Mouse (Mus musculus): ENCODE measurements around the gene Prkd2.

Prkd2 gene

DNA sequence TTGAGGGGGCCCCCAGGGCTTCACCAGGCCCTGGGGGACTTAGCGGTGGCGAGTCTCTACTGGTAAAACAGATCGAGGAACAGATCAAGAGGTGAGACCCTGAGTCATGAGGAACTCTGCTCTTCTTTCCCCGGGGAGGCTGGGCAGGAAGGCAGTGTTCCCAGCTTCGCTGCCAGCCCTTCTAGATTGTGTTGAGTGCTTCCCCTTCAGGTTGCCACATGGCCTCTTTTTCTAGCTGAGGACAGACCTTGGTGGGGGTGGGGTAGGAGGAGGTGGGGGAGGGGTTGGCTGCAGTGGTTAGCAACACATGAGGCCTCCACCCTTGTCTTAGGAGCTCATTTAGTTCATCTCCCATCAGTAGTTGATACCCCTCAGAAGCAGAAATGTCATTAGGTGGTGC is 16.1 kb upstream of the Prkd2 start:
- in situ Hi-C loops (cut with MboI, MseI) = no loop called here

DNA sequence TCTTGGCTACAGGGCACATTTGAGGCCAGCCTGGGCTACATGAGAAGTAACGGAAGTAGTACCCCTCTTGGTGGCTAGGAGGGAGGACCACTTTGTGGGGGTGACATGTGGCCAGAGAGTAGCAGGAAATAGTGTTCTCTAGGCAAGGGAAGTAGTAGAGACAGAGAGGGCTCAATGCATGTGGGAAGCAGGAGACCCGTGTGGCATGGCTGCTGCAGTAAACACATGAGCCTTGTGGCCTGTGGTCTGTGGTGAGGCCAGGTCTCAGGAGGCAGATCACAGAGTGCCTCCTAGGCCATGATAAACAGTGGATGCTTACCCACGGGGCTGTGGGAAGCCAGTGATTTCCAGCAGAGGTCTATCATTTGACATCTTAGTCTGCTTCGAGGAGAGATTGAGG is 15.4 kb upstream of the Prkd2 start:
- in situ Hi-C loops (cut with MboI, MseI) = no loop called here

DNA sequence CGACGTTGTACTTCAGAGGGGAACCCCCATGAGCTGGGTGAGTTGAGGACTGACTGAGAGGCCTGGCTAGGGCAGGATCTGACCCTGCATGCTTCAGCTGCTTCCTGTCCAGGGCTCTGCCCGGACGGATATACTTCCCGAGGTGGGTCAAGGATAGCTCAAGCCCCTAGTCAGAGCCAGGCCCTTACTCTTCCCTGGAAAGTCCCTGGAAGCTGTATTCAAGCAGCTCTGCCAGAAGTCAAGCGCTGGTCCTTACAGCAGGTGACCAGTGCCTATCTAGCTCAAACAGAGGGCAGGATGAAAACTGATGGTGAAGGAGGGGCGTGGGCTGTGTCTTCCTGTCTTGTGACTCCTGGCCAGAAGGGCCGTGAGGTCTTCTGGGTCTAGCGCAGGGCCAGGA is 12.3 kb upstream of the Prkd2 start:
- in situ Hi-C loops (cut with MboI, MseI) = no loop called here

DNA sequence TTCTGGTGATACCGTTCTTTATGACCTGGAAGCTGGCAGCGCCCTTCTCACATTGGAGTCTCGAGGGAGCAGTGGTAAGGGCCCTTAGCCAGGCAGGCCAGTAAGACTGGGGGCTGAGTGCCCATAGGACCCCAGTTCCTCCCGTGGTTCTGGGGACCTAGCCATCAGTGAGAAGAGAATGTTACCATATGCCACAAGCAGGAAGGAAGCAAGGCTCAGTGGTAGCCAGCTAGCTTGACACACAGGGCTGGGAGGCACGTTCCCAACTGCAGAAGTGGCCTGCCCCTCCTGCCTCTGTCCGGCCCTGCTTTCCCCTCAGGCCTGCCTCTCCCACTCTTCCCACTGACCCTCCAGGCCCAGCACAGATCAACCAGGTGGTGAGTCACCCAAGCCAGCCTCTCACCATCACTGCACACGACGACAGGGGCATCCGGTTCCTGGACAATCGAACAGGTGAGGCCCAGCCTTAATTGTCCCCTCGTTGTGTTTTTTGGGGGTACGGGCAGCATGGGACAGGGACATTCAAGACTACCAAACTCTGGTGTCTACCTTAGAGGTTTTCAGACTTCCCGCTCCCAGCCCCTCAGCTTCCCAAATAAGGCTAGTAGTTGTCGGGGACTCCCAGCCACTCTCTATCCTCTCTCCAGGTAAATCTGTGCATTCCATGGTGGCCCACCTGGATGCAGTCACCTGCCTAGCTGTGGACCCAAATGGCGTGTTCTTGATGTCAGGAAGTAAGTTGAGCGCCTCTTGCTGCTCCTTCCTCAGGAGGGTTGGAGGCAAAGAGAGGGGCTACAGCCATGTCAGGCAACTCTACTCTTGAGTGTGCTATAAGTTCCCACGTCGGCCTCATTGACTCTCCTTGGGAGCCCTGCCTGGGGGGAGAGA is 4.5 kb upstream of the Prkd2 start:
- in situ Hi-C loops (cut with MboI, MseI) = no loop called here

DNA sequence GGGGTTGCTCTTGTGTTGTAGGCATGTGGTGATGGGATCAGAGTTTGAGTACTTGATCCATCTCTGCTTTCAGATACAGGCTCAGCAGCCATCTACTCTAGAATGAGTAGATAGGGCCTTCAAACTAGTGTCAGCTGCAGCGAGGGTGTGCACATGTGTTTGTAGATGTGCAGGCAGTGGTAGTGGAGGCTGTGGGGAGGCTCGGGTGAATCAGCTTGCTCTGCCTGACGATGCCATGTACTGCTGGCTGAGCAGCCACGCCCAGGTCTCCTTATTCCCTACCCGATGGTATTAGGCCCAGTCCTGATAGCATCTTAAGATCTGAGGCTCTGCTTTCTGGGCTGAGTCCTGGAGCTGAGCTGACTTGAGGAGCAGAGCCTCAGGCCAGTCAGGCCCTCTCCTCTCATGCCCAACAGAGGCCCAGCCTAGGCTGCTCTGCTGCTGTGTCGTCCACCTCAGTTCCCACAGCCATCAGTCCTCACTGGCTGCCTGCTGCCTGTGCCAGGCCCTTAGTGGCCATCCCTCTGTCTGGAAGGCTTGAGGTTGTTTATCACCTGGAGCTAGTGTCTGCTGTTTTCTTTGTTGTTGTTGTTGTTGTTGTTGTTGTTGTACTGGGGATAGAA is 3.8 kb upstream of the Prkd2 start:
- in situ Hi-C loops (cut with MboI, MseI) = no loop called here

DNA sequence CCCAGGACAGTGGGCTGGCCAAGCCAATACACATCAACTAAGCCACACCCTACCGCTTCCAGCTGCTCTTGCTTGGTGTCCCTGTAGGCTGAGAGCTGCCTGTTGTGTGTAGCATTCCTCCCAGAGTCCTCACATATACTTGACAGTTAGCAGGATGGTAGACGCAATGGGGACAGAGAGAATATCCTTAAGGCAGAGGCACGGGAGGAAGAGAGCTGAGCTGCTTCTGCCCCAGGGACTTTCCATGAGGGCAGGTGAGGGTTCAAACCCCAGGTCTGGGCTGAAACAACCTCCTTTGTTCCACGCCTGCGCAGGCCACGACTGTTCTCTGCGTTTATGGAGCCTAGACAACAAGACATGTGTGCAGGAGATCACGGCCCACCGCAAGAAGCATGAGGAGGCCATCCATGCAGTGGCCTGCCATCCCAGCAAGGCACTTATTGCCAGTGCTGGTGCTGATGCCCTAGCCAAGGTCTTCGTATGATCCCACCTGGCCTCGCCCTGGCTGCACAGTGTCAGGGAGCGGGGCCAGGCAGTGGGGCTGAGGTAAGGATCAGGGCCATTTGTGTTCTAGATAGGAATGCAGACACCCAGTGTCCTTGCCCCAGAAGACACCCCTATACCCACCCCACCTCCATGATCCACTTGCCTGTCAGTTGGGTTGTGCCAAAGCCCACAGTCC is 3.1 kb upstream of the Prkd2 start:
- in situ Hi-C loops (cut with MboI, MseI) = no loop called here

DNA sequence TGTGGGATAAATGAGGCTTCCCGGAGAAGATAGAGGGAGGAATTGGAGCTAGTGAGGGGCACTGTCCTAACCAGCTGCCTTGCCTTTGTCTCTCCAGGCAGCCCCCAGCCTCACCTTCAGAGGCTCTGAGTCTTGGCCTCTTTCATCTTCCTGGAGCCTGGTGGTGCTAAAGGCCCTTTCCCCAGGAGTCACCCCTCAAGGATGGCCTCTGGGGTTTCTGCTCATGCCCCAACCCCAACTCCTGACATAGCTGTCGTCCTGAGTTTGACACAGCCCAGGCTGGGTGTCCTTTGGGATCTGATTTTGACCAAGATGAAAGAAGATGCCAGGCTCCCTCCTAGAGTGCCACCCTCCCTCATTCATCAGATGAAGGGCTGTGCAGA is 2.6 kb upstream of the Prkd2 start:
- in situ Hi-C loops (cut with MboI, MseI) = no loop called here

DNA sequence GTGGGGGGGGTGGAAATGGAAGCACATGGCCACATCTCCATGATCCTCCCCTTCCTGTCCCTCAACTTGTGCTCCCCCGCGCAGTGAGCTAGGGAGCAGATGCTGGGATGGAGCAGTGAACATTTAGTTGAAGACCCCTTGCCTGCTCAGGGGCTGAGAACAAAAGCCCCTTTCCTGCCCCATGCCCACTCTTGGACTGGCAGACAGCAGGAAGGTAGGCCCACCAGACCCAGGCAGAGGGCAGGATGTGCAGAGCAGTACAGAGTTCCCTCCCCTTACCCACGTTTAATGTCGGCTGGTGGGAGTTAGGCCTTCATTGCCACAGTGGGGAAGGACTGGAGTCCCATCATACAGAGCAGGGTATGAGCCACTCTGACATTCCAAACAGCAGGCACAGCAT is 1.6 kb upstream of the Prkd2 start:
- in situ Hi-C loops (cut with MboI, MseI) = no loop called here

DNA sequence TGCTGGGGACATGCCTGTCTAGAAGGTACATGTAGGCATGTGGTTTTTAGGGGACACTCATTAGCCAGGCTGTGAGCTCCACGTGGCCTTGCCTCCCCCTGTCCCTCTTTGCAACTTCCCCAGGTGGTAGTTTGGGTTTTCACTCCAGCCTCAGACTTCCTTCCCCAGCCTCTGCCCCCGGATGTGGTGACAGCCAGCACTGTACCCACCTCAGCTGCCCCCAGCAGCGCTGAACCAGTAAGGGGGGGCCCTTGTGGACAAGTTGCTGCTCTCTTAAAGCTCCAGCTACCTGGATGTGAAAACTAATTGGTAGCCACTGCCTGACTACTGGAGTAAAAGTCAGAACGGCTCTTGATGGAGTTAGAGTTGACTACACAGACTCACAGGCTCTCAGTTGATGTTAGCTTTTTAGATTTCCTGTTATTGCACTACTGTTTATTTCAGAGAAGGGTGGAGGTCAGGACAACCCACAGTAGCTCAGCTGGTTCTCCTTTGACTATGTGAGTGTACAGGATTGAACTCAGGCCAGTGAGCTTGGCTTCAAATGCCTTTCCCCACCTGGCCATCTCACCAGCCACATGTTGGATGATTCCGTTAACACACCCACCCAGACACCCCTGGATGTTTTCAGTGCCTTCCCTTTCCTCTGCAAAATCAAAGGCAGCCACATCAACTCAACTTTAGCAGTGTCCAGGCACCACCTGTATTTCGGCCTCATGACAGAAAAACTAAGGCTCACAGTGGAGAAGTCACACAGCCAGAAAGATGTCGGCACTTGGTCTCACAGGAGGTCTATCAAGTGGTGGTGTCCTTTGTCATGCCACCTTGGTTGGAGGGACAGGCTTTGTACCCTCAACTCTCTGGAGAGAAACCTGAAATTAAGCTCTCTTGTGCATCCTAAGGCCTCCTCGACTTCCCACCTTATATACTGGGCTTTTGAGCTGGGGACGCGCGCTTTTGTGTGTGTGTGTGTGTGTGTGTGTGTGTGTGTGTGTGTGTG is 841 bp upstream of the Prkd2 start:
- in situ Hi-C loops (cut with MboI, MseI) = no loop called here

DNA sequence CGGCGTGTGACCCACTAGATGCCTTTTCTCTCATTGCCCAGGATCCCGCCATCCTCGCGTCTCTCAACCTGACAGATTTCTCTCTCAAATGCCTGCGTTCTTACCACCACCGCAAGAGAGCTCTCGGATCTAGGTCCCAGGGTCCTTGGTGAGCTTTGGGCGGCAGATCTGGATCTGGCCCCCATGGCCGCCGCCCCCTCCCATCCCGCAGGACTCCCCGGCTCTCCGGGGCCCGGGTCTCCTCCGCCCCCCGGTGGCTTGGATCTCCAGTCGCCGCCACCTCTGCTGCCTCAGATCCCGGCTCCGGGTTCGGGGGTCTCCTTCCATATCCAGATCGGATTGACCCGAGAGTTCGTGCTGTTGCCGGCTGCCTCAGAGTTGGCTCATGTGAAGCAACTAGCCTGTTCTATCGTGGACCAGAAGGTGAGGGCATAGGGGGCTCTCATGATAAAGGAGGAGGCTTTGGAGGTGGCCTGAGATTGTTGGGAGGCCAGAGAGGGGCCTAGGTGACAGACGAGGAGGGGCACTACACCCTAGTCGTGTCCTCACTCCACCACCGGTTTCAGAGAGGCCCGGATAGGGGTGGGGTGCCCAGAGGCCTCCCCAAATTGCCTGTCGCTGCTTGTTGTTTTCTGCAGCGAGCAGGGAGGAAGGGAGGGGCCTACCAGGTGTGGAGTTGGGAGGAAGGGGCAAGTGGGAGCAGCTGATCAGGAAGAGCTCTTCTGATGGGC is 904 bp downstream of the Prkd2 start:
- in situ Hi-C loops (cut with MboI, MseI) = no loop called here

DNA sequence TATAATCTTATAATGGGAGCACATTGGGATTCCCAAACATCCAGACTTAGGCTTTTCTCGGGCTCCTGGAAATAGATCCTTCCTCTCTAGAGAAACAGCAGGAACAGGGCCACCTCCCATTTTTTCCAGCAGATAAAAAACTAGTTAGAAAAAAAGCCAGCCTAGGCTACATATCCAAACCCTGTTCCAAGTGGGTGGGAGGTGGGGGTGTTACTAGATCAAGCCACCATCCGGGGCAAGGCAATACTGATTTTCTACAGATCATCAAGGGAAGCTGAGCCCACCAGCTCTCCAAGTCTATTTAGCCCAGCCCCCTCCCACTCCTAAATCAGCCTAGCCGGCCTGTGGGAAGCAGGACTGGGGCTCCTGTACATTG is 2.0 kb downstream of the Prkd2 start:
- in situ Hi-C loops (cut with MboI, MseI) = no loop called here

DNA sequence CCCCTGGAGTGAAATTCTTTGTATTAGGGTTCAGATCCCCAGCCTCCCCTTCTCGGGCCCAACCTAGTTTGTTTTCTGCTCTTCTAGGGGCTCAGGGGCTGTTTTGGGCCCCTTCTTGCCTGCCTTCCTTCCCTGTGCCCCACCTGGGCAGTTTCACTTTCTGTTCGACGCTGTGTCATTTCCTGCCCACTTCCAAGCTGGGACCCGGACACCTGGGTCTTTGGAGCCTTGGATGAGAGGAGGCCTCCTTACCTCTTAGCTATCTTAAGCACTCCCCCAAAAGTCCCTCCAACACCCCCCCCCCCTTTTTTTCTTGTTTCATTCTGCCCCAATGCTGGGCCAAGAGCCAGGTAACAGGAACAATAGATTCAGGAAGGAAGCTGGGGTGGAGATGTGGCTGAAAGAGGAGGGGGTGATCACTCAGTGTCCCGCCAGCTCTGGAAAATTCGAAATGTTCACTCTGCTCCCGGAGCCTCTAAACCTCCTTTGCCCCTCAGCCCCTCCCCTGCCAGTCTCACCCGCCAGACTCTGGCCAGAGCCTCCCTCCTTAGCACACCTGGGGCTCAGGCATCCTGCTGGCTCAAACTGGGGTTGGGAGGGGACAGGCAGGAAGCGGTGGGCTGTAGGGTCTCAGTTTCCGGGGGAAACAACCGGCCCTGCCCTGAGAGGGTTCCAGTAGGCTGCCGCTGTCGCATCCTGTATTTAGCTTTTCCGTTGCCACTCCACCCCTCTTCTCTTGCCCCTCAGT is 2.5 kb downstream of the Prkd2 start:
- in situ Hi-C loops (cut with MboI, MseI) = no loop called here

DNA sequence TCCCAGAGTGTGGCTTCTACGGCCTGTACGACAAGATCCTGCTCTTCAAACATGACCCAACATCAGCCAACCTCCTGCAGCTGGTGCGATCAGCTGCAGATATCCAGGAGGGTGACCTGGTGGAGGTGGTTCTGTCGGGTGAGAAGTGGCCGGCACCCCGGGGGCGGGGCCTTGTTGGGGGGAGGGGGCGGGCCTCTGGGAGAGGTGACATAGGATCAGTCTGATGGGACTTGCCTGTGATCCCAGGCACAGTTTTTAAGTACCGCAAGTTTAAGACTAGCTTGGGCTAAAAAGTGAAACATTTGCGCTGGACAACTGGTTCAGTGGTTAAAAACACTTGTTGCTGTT is 3.1 kb downstream of the Prkd2 start:
- in situ Hi-C loops (cut with MboI, MseI) = no loop called here

DNA sequence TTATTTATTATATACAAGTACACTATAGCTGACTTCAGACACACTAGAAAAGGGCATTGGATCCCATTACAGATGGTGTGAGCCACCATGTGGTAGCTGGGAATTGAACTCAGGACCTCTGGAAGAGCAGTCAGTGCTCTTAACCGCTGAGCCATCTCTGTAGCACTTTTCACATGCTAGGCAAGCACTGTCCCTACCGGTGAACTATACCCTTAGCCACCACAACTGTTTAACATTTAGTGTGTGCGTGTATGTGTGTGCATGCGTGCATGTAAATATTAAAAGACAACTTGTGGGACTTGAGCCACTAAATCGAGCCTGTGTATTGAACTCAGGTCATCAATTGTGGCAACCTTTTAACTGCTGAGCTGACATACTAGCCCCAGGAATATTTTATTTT is 4.1 kb downstream of the Prkd2 start:
- in situ Hi-C loops (cut with MboI, MseI) = no loop called here

DNA sequence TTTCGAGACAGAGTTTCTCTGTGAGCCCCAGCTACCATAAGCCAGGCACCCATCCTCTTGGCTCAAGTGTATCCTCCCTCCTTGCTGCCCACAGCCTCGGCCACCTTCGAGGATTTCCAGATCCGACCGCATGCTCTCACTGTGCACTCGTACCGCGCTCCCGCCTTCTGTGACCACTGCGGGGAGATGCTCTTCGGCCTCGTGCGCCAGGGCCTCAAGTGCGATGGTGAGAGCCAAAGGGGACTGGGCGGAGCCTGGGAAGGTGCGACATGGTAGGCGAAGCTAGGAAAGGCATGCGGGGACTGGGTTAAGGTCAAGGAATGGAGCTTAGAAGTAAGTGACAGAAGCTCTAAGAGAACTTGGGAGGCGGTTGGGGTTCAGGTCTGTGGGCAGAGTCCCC is 4.8 kb downstream of the Prkd2 start:
- in situ Hi-C loops (cut with MboI, MseI) = no loop called here

DNA sequence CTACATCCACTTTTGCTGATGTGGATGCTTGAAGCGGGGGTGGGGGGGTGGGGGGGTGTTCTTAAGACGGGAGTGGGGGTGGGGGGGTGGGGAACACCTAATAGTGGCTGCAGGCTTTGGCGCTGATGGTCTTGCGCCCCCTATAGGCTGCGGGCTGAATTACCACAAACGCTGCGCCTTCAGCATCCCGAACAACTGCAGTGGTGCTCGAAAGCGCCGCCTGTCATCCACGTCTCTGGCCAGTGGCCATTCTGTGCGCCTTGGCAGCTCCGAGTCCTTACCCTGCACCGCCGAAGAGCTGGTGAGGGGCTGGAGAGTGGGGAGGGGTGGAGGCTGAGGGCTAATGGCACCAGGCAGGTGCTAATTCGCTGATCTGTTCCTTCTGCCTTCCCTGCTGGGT is 5.9 kb downstream of the Prkd2 start:
- in situ Hi-C loops (cut with MboI, MseI) = no loop called here

DNA sequence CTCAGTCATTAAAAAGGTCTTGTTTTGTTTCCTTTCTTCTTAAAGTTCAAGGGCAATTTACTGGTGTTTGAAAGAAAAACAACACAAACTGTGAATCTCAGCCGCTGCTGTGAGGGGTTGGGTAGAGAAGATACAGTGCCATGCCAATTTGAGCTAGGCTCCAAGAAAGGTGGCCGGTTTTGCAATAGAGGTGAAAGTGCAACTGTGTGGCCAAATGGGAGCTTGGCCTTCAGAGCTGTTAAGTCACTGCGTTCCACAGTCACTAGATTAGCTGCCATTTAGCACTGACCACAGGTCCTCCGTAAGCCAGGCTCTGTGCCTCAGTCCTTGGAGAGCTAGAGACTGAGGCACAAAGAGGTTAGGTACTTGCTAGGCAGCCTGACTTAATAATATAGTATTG is 8.9 kb downstream of the Prkd2 start:
- in situ Hi-C loops (cut with MboI, MseI) = no loop called here

DNA sequence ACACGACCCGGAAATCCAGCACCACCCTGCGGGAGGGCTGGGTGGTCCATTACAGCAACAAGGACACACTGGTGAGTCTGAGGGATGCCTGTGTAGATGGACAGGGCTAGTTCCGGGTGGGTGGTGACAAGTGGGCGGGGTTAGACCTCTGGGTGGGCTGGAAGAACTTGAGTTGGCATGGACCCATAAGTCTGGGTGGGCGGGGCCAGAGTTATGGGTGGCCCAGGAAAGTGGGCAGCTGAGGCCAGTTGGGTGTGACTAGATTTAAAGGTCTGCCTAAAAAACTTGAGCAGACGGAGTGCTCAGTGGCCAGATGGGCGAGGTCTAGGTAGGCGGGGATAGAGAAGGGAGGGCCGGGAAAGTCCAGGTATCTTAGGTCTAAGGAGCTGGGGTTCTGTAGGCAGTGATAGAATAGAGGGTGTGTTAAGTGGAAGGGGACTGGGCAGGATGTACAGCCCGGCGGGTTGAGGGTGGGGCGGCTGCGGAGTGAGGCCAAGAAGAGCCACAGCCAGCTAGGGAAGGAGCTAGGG is 10.7 kb downstream of the Prkd2 start:
- in situ Hi-C loops (cut with MboI, MseI) = no loop called here

DNA sequence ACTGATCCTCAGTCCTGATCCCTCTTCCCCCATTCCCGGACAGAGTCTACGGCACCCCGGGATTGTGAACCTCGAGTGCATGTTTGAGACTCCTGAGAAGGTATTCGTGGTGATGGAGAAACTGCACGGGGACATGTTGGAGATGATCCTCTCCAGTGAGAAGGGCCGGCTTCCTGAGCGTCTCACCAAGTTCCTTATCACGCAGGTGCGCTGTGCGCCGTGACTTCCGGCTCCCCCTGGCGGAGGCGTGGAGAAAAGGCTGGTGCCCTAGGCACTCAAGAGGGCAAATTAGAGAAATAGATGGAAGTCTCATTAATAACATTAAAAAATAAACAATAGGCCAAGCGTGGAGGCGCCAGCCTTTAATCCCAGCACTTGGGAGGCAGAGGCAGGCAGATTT is 15.6 kb downstream of the Prkd2 start:
- in situ Hi-C loops (cut with MboI, MseI) = loop anchor here in 1 of 2 experiments (5.0 kb wide), 1 partner anchor 41 kb away; the partner anchor contains the start of genes Fkrp and Strn4
